Mouse (Mus musculus) heart, adult 2 months (tissue): ENCODE measurements around the gene Stpg1. TPM values are rescaled to one million over a fixed set of nuclear protein-coding genes. Genes with fewer than 3 reads are reported as not detected.

Experiments
- DNase-seq, 2 experiments: peaks; one replicate each; pipeline ENCODE4 v3.0.0; 2021
- H3K27ac ChIP-seq: fragments of 200-600 bp; 2 replicates; pipeline ENCODE4 v1.8.1; 2022
- H3K27me3 ChIP-seq: fragments of 200-500 bp; 2 replicates; pipeline ENCODE4 v1.6.1; 2012; ENCODE audit warnings: mild to moderate bottlenecking, low read length, inconsistent platforms, mixed read lengths; ENCODE audit not compliant: control insufficient read depth, insufficient read depth
- H3K36me3 ChIP-seq: fragments of 200-500 bp; 2 replicates; pipeline ENCODE4 v1.6.1; 2012; ENCODE audit warnings: low read length, inconsistent platforms; ENCODE audit not compliant: control insufficient read depth, insufficient read depth
- H3K4me1 ChIP-seq: fragments of 200-500 bp; 2 replicates; pipeline ENCODE4 v1.6.1; 2011; ENCODE audit warnings: low read length; ENCODE audit not compliant: control insufficient read depth, insufficient read depth
- H3K4me3 ChIP-seq: fragments of 200-600 bp; 2 replicates; pipeline ENCODE4 v1.8.1; 2022
- H3K79me2 ChIP-seq: fragments of 200-500 bp; replicated peaks from 2 replicates; pipeline ENCODE4 v1.6.1; 2012; ENCODE audit warnings: mild to moderate bottlenecking, inconsistent platforms, low read length, moderate library complexity, mixed read lengths; ENCODE audit not compliant: control insufficient read depth, insufficient read depth
- H3K9ac ChIP-seq: fragments of 200-500 bp; 2 replicates; pipeline ENCODE4 v1.6.1; 2012; ENCODE audit warnings: low read depth, mild to moderate bottlenecking, control low read depth, inconsistent platforms, low read length, mixed read lengths
- CTCF ChIP-seq: fragments of 200-600 bp; IDR thresholded peaks from 2 replicates; pipeline ENCODE4 v1.8.1; 2022; ENCODE audit warnings: antibody characterized with exemption, mild to moderate bottlenecking, moderate library complexity
- EP300 ChIP-seq: fragments of 200-500 bp; IDR thresholded peaks from 2 replicates; pipeline ENCODE4 v1.6.1; 2011; ENCODE audit warnings: low read depth, low read length, control low read depth; ENCODE audit not compliant: insufficient read depth
- POLR2A ChIP-seq: fragments of 200-500 bp; IDR thresholded peaks from 2 replicates; pipeline ENCODE4 v1.6.1; 2011; ENCODE audit warnings: mild to moderate bottlenecking, low read depth, low read length, control low read depth; ENCODE audit not compliant: insufficient read depth
- WGBS: fragments of 180-500 bp; shearing (Covaris S2); methylation state at CpG from one replicate; pipeline ENCODE4 v1.1.7; 2018; 5-methylcytosine and 5-hydroxymethylcytosine counted together
- intact Hi-C: fragments of 180-260 bp; cut with DNase I; formaldehyde crosslinking; loops from one replicate; pipeline ENCODE4 v1.15.1; 2025
- polyA plus RNA-seq: library from polyadenylated mRNA; depleted of rRNA; stranded (reverse); fragments of >200 nt; gene quantifications from 2 replicates; pipeline ENCODE4 v1.2.3, GENCODE M21; 2012
- total RNA-seq, 2 experiments: library from RNA; stranded (reverse); gene quantifications; 2 replicates each; pipeline ENCODE4 v1.2.3; 2021

Stpg1 gene
- total and polyA plus RNA-seq, 3 experiments: 0.25 TPM; not detected in 2

GRCm38 (mm10) chr4:135507547-135508350 lies 13.2 kb downstream of the Stpg1 start:
- H3K79me2 ChIP-seq: no peaks in the 10 kb centered on the region
- DNase-seq: no peak
- H3K4me3 ChIP-seq: peak overlapping the region; percentile 36
- no peak overlapping the region for H3K9ac ChIP-seq
- H3K4me1 ChIP-seq: no peaks in the 10 kb centered on the region
- WGBS: 12% methylated on average over 22 of the region's 22 CpGs
- H3K36me3 ChIP-seq: no peaks in the 10 kb centered on the region
- intact Hi-C loops: loop anchor here (2.0 kb wide), 1 partner anchor 159 kb away; no protein-coding TSS in a partner anchor
- H3K27me3 ChIP-seq: no peaks in the 10 kb centered on the region
- TF ChIP-seq EP300 (no peak), CTCF (peak; percentile 77)
- H3K27ac ChIP-seq: no peak overlapping the region

DNA sequence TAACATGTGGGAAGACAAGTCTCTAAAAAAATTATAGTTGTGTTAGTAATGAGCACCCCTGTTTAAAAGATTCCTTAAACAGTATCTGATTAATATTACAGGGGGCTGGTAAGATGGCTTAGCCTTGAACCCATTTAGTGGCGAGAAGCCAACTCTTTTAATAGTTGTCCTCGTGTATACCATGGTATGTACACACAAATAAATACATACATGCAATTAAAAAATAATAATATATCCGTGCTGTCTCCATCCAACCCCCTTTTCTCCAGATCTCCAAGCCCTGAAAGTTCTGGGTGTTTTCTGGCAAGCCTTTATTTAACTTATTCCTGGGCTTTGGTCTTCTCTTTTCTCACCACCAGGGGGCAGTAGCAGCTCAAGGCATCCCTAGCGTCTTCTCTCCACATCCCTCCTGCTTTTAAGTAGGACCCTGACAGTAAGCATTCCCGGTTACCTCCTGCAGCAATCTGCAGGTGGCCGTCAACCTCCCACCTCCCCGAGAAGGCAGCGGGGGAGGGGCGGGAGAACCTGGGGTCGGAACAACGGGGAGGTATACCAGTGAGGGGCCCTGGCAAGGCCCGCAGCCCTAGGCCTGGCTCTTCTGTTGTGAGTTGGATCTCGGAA lies 13.9 kb downstream of the Stpg1 start:
- Histone ChIP-seq H3K9ac (no peak overlapping the region), H3K4me1 (no peaks in the 10 kb centered on the region), H3K79me2 (no peaks in the 10 kb centered on the region), H3K27ac (no peak overlapping the region), H3K4me3 (no peak overlapping the region), H3K36me3 (no peaks in the 10 kb centered on the region), H3K27me3 (no peaks in the 10 kb centered on the region)
- WGBS: 21% methylated on average over 13 of the region's 13 CpGs
- TF ChIP-seq CTCF: peak; percentile 87
- 0 out of 2 replicates have a peak, but pooled peaks have one; percentile 14 for TF ChIP-seq EP300
- no peak for TF ChIP-seq POLR2A
- peak; percentile 44 to 45 for DNase-seq
- intact Hi-C loops: loop anchor here (2.0 kb wide), 1 partner anchor 158 kb away; no protein-coding TSS in a partner anchor

- no peaks in the 10 kb centered on the region for H3K79me2 ChIP-seq
- no peaks in the 10 kb centered on the region for H3K27me3 ChIP-seq
- TF ChIP-seq CTCF: no peak
- no peak for TF ChIP-seq POLR2A
- TF ChIP-seq EP300: no peak
- no peak overlapping the region for H3K9ac ChIP-seq
- no peak overlapping the region for H3K27ac ChIP-seq
- intact Hi-C loops: loop anchor here (2.0 kb wide), 1 partner anchor 157 kb away; no protein-coding TSS in a partner anchor
- no peak for DNase-seq
- H3K4me3 ChIP-seq: no peak overlapping the region
- H3K4me1 ChIP-seq: no peaks in the 10 kb centered on the region
- no peaks in the 10 kb centered on the region for H3K36me3 ChIP-seq
- 69% methylated on average over 12 of the region's 12 CpGs for WGBS
These were observed 14.9 kb downstream of the Stpg1 start for GRCm38 (mm10) chr4:135509515-135509914.

- H3K4me3 ChIP-seq: no peak overlapping the region
- intact Hi-C loops: no loop called here
- TF ChIP-seq POLR2A: no peak
- no peaks in the 10 kb centered on the region for H3K4me1 ChIP-seq
- DNase-seq: no peak
- H3K27ac ChIP-seq: no peak overlapping the region
- no peaks in the 10 kb centered on the region; the same call in 1 of the 2 replicates for H3K27me3 ChIP-seq
- WGBS: 77% methylated on average over 7 of the region's 7 CpGs
- no peaks in the 10 kb centered on the region for H3K79me2 ChIP-seq
- H3K9ac ChIP-seq: no peak overlapping the region
- H3K36me3 ChIP-seq: no peaks in the 10 kb centered on the region
These were observed 19.3 kb downstream of the Stpg1 start for GRCm38 (mm10) chr4:135513865-135514264.

DNA sequence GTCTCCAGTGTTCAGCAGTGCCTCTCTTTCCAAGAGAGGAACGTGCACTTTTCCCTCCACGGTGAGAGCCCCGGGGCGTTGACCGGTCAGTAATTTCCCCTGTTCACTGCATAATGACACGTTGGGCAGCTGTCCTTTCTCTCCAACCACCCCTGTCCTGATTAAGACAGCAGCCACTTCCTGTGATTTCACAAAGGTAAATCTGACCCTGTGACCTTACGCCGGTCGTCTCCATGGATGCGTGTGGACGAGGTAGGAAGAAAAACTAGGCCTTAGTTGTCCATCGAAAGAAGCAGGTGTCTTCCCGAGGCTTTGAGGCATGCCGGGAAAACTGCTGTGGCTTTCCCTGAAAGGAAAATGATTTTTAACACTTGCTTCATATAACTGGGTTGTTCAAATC lies 20.3 kb downstream of the Stpg1 start:
- no peak for DNase-seq
- 60% methylated on average over 14 of the region's 14 CpGs for WGBS
- no peak for TF ChIP-seq POLR2A
- TF ChIP-seq CTCF: no peak
- no peak for TF ChIP-seq EP300
- Histone ChIP-seq H3K9ac (no peak overlapping the region), H3K27ac (no peak overlapping the region), H3K4me1 (no peaks in the 10 kb centered on the region), H3K36me3 (no peaks in the 10 kb centered on the region), H3K27me3 (no peaks in the 10 kb centered on the region; the same call in 1 of the 2 replicates), H3K79me2 (no peaks in the 10 kb centered on the region), H3K4me3 (no peak overlapping the region)
- intact Hi-C loops: loop anchor here (5.0 kb wide), 2 partner anchors 57 to 77 kb away; partner anchors contain the start of gene Grhl3
